Mouse (Mus musculus) retina, postnatal 1 day (tissue): ENCODE results near the gene 1500009C09Rik.

Experiments
- DNase-seq: peaks from one replicate; pipeline ENCODE4 v3.0.0-alpha.2; 2012

1500009C09Rik gene

GRCm38 (mm10) chr15:82252097-82252496 lies at the start of gene 1500009C09Rik:
Gene 1500009C09Rik, plus strand, starts transcription at chr15:82252397.
- no peak for DNase-seq

GRCm38 (mm10) chr15:82203090-82203489 lies 49.1 kb upstream of the 1500009C09Rik start:
- DNase-seq = no peak

- no peak for DNase-seq
Measured at GRCm38 (mm10) chr15:82203611-82204351, 48.4 kb upstream of the 1500009C09Rik start.

GRCm38 (mm10) chr15:82204680-82205371 lies 47.4 kb upstream of the 1500009C09Rik start:
- no peak for DNase-seq

GRCm38 (mm10) chr15:82206365-82207104 lies 45.7 kb upstream of the 1500009C09Rik start:
- peak; percentile 81 for DNase-seq

GRCm38 (mm10) chr15:82207105-82207459 lies 45.1 kb upstream of the 1500009C09Rik start:
- no peak for DNase-seq

GRCm38 (mm10) chr15:82207504-82208219 lies 44.5 kb upstream of the 1500009C09Rik start:
- DNase-seq = peak; percentile 25

- DNase-seq = no peak
Measured at GRCm38 (mm10) chr15:82208307-82208706, 43.9 kb upstream of the 1500009C09Rik start.

GRCm38 (mm10) chr15:82209295-82210050 lies 42.7 kb upstream of the 1500009C09Rik start:
- DNase-seq = no peak

GRCm38 (mm10) chr15:82210801-82211200 lies 41.4 kb upstream of the 1500009C09Rik start:
- DNase-seq = no peak

GRCm38 (mm10) chr15:82211281-82211680 lies 40.9 kb upstream of the 1500009C09Rik start:
- DNase-seq = no peak

GRCm38 (mm10) chr15:82211911-82212751 lies 40.1 kb upstream of the 1500009C09Rik start:
- peak; percentile 67 for DNase-seq

GRCm38 (mm10) chr15:82212752-82213063 lies 39.5 kb upstream of the 1500009C09Rik start, which contains the start of gene Shisa8:
Gene Shisa8, minus strand, starts transcription at chr15:82212815.
- peak; percentile 59 for DNase-seq

- no peak for DNase-seq
Measured at GRCm38 (mm10) chr15:82213222-82213621, 39.0 kb upstream of the 1500009C09Rik start.

GRCm38 (mm10) chr15:82215332-82216046 lies 36.7 kb upstream of the 1500009C09Rik start:
- peak; percentile 31 for DNase-seq

- peak; percentile 49 for DNase-seq
Measured at GRCm38 (mm10) chr15:82216142-82216827, 35.9 kb upstream of the 1500009C09Rik start.

- DNase-seq = peak; percentile 51
Measured at GRCm38 (mm10) chr15:82217039-82217438, 35.2 kb upstream of the 1500009C09Rik start.

GRCm38 (mm10) chr15:82217980-82218379 lies 34.2 kb upstream of the 1500009C09Rik start:
- DNase-seq = no peak

- no peak for DNase-seq
Measured at GRCm38 (mm10) chr15:82218778-82219666, 33.2 kb upstream of the 1500009C09Rik start.
